Mouse (Mus musculus) layer of hippocampus, adult 11-12 months (tissue): ENCODE results near the gene Anks1b.

Source experiments
- DNase-seq: peaks from one replicate; pipeline ENCODE4 v3.0.0; 2022; ENCODE audit warnings: low spot score

Anks1b gene

DNA sequence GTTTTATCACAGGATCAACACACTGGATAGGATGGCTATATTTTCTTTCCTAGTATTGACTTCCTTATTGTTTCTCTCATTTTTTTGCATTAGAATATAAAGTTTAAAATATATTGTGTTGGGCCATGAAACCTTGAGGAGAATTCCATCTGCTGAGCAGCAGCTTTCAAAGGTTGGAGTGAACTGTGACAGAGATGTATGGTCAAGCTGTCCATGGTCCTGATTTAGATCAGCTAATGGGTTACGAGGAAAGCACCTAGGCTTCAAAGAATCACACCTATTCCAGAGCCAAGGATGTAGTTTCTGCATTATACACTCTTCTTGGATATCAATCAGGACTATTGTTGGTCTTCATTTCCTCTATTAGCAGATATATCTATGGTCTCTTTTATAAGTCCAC is 503.3 kb downstream of the Anks1b start:
- no peak for DNase-seq

DNA sequence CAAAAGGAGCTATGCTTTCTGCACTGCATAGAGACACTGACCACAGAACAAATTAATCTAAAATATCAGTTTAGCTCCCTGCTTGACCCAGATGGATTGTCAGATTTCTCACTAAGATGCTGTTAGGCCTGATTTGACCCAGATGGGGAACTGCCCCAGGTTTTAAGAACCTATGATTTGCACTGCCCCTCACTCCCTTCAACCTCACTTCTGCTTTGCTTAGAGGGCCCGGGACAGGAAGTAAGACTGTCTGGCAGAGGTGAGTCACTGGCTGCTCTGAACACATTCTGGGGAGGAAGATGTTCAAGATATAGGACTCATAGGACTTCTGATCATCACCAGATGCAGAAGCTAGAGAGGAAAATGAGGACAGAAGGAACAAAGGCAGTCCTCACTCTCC is 506.8 kb downstream of the Anks1b start:
- DNase-seq, result no peak

DNA sequence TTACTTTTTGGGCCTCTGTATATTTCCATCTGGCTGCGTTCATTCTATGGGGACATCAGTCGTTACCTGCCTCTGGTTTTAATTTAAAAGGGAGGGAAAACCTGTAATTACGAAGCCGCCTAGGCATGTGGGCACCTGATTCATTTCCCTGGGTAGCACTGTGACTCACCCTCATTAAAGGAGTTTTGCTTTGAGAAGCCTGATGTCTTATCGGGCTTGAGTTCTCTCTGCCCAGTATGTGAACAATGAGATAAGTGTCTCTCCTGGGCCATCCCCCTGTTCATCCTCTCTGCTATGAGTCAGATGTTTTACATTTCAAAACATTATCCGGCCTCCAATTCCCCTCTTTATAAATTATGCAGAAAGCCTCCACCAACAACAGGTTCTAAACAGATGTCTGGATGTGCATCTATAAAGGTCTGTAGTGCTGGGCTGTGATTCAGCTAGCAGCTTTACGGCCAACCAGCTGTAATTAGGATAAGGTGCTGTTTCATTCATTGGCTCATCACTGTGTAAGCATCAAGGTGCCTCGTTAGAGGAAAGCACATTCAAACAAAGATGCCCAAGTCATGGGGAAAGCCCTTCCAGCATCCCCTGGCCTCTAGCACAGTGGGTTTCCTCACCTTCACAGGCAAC is 507.5 kb downstream of the Anks1b start:
- DNase-seq, result no peak

- no peak for DNase-seq
These were observed 527.1 kb downstream of the Anks1b start for GRCm38 (mm10) chr10:90400382-90400781.

DNA sequence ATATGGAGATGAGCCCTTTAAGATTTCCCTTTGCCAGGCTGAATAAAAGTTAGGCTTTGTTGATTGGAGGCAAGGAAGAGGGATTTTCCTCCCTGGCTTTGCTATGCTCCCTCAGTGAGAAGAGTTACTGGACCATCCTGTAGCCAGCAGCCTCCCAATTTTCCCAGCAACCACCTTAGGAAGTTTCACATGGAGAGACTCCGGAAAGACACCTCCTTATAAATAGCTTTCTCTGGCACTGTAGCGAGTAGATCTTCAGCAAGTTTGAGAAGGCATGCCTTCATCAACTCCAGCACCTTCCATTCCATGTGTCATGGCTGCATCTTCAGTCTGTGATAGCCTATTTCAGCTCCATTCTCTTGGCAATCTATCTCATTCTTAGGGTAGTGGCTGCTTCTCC is 535.2 kb downstream of the Anks1b start:
- DNase-seq, result no peak

DNA sequence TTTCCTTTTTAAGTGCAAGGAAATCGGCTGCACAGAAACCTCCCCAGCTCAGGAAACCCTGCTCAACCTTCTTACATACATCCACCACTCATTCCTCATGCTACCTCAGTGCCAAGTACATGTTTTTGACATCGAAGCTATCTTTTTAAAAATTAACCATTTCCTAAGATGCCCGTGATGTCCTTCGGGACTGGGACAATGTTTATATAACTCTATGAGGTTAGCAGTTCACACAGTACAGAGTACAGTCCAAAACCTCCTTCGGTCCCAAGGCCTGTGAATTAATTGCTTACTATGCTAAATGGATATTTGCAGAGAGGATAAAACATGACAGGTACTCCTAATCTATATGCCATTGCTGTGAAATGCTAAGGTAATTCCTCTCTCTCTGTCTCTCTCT is 558.2 kb downstream of the Anks1b start:
- DNase-seq, result no peak

GRCm38 (mm10) chr10:90431974-90432373 is 558.7 kb downstream of the Anks1b start:
- peak; percentile 29 for DNase-seq

- DNase-seq, result no peak
These were observed 559.2 kb downstream of the Anks1b start for GRCm38 (mm10) chr10:90432479-90432878.

GRCm38 (mm10) chr10:90441036-90441435 is 567.7 kb downstream of the Anks1b start:
- DNase-seq, result no peak

DNA sequence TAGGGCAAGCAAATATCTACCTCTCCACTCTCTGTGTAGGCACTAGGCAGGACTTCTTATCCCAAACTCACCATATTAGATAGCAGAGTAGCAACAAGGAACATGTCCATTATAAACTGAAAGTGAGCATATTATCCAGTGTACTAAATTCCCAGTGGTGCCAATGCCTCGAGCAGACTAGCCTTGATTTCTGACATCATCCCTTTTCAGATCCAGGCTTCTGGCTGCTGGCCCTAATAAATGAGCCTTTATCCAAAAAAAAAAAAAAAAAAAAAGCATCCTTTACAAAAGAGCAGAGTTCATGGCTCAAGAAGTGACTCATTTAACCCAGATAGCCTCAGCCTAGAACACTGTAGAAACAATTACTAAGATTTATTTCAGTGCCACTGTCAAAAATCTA is 568.3 kb downstream of the Anks1b start:
- DNase-seq, result no peak

GRCm38 (mm10) chr10:90464906-90465305 is 591.6 kb downstream of the Anks1b start:
- no peak for DNase-seq

GRCm38 (mm10) chr10:90465426-90465825 is 592.1 kb downstream of the Anks1b start:
- DNase-seq, result no peak

DNA sequence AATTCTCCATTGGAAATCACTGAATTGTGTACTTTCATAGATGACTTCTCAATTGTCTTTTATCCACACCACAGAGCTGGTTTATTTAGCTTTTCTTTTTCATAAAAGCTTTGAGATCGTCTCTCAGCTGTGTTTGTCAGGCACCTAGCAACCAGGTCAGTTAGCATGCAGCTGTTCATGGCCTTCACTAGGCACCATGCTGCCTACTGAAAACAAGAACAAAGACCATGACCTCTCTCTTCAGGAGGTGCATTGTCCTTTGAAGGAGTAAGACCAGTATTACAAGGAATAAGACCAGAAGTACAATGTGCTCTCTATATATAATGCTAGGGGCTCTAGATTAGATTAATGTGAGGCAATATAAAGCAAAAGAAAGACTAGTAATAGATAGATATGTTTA is 594.2 kb downstream of the Anks1b start:
- no peak for DNase-seq

DNA sequence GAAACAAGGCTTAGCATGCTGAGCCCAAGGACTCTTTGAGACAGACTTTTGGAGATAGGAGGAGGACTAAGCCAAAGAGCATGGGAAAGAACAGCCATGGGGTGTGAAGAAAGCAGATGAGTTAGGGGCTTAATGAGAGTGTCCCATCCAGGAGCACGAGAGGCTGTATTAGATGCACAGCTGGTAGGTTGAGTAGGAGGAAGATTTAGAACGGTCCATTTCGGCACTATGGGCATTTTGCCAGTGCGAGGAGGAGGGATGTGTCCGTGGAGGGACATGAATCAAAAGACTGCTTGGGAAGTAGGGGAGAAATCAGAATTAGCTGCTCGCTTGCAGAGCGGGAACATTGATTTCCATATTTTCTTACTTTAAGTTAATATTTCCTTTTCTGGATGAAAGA is 620.1 kb downstream of the Anks1b start:
- peak; percentile 24 for DNase-seq

GRCm38 (mm10) chr10:90493996-90494642 is 620.8 kb downstream of the Anks1b start:
- DNase-seq, result no peak

DNA sequence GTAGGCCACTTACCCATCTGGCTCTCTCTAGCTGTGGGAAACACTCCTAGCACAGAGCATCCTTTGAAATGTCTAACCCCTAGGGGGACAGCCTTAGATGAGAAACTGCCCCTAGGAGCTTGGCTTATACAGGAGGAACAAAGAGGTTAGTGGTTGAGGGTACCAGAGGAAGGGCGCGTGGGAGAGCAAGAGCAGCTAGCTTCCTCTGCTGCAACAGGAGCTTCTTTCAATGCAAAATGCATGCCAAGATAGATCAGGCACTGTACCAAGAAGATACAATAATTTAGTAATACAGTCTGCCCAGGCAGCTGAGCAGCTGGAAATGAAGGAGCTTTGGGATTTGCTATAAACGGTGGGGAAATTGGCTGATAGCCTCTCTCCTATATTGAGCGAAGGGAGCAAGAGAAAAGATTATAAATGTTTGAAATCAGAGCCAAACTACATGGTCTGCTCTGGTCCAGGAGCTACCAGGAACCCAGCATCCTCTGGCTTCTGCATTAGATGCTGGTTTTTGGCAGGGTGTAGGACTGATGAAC is 621.7 kb downstream of the Anks1b start:
- peak; percentile 67 for DNase-seq

GRCm38 (mm10) chr10:90507561-90507960 is 634.3 kb downstream of the Anks1b start:
- DNase-seq, result no peak

- no peak for DNase-seq
These were observed 639.5 kb downstream of the Anks1b start for GRCm38 (mm10) chr10:90512801-90513200.

GRCm38 (mm10) chr10:90531813-90532212 is 658.5 kb downstream of the Anks1b start:
- no peak for DNase-seq

DNA sequence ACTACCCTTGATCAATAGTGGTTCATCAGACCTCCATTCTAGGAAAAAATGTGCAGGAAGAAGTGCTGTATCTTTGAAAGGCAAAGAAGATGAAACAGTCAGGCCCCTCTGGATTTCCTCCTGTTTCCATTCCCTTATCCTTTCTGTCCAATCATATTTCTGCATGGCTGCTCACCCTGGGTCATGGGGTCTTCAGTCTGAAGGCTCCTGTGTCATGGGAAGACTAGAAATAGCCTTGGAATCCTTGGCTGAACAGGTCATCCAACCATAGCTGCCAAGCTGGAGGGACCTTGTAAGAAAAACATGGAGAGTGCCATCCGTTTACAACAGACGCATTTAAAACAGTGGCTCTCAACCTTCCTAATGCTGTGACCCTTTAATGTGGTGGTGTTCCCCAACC is 662.1 kb downstream of the Anks1b start:
- DNase-seq, result no peak

GRCm38 (mm10) chr10:90546635-90547034 is 673.3 kb downstream of the Anks1b start:
- no peak for DNase-seq

GRCm38 (mm10) chr10:90562906-90563305 is 689.6 kb downstream of the Anks1b start:
- DNase-seq, result no peak

DNA sequence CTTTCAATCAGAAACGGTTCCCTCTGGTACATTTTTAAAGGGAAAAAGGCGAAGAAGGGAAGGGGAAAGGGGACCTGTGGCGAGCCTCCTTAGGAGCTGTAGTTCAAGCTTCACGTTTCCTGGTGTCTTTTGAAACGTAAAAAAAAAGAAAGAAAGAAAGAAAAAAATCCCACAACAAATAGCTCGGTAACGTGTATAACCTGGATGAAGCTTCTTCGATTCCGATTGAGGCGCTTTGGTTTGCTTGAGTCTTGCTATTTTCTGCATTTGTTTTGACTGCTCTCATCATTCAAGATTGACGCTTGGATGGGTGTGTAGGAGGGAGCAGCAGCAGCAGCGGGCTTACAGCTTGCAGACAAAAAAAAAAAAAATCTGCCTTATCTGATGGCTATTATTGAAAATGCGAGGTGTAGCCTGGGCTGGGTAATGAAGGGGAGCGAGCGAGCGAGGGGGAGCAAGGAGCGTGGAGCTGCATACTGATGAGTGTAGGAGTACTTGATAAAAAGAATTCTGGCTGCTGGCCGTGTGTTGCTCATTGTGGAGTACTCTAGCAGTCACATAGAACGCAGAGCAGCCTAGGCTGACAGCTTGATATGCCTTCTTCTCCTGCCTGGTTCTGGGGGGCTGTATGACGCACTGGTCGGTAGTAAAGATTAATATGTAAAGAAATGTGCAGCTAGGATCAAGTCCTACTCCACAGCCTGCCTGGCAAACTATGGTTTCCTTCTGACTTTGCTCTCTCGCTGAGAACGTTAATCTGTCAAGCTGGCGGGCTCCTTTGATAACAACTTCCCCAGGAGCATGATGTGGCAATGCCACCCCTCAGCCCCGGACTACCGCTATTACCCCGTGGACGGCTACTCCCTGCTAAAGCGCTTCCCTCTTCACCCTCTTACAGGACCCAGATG is 703.1 kb downstream of the Anks1b start:
- peak; percentile 79 for DNase-seq
